Mouse (Mus musculus): Measurements from ENCODE around the gene Lrrc74b. TPM values are rescaled to one million over a fixed set of nuclear protein-coding genes. Genes with fewer than 3 reads are reported as not detected.
"Not testable (repeated sequence)": the region's sequence is repeated elsewhere in the genome, so short reads cannot be mapped to it uniquely, and the experiment has no call there.

Lrrc74b gene
- total RNA-seq (2015) (0.15 TPM in 1 of 2 replicates, not detected in the other), total RNA-seq (2017) (not detected in 2 replicates)

DNA sequence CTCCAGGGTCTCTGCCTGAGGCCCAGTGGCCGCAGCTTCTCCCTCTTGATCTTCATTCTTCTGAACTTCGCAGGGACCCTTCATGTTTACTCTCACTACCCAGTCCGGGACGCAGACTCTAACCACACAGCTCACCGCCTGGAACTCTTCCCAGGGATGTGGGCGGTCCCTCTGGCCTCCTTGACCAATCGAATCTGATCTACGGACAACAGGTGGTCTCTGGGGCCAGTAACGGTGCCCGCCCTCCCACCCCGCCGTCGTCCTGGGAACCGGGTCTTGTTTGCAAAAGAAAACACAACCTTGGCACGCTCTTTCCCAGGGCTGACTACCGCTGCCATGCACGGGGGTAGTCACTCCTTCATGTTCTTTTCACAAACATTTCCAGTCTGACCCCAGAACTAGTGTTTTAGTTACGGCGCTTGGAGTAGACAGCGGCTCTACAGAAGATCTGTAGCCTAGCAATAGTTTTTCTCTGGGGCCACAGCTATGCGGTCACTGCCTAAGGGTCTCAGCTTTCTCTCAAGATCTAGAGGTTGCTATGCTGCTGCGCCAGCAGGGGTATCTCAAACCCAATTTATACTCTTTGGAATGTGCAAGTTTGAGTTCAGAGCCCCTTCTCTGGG, at the start of gene Lrrc74b:
Gene Lrrc74b (minus strand): TSS at position 120 of the 623 bp plus-strand sequence.
- ATAC-seq (replicated peaks; ENCODE audit: poor library complexity), result peak; percentile 42

DNA sequence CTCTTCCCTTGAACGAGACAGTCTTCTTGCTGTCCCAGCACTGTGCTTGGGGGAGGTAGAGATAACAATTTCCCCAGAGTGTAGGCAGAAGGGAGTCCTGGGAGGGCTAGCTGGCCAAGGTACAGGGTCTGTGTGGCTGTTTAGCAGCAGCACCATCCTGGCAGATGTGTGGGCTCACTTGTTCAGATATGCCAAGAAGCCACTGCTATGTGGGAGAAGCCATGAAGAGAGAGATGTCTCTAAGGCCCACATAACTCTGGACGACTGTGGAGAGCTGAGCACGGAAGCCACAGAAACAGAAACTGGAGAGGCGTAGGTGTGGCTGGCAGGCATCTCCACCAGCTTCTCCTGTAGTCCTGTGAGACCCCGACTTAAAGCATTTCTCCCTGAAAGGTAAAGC, 44.6 kb upstream of the Lrrc74b start:
- no peak for ATAC-seq (replicated peaks; ENCODE audit: poor library complexity)

DNA sequence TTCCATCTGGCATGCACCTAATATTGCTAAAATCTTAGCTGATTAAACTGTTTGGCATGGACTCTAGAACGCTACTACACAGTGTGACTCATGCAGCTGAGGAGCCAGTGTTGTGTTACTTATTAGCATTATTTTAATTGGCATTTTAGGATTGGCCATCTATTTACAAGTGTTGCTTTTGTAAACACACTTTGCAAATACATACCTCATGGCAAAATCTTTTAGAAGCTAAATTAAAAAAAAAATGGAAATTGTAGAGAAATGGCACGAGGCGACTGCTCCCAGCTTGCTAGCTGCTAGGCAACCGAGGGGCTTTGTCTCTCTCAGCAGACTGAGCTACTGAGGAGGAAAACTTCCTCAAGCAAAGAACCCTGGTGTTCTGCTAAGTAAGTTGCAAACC, 43.9 kb upstream of the Lrrc74b start:
- ATAC-seq (replicated peaks; ENCODE audit: poor library complexity), result no peak

DNA sequence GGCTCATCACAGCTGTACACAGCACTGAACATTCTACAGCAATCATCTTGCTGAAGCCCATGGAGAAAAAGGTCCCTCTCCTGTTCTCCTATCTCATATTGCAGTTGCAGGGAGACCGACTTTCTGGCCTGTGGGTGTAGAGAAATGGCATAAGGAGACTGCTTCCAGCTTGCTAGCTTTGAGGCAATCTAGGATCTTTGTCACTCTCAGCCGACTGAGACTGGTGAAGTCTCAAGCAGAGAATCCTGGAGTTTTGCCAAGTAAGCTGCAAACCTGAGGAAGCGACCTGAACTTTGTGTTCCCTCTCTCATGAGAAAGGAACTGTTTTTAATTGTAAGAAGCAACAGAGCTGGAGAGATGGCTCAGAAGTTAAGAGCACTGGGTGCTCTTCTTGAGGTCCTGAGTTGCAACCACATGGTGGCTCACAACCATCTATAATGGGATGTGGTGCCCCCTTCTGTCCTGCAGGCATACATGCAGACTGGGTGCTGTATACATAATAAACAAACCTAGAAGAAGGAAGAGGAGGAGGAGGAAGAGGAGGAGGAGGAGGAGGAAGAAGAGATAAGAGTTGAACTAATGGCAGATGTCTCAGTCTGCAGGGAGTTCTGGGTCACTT, 40.0 kb upstream of the Lrrc74b start:
- ATAC-seq (replicated peaks; ENCODE audit: poor library complexity), result peak; percentile 77

DNA sequence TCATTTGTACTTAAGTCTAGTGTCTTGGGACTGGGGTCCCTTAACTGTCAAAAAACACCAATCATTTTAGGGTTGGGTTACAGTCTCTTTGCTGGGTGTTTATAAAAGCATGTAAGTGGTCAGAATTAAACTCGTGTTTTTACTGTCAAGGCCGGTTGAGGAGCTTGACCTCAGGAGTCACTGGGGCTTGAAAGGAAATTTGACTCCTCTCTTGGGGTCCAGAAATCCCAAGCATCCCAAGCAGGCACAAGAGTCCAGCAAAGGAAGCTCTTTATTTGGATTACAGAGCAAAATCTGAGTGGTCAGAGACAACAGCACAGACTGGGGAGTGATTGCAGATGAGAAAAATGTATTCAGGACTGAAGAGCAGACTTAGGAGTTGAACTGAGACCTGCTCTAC, 29.7 kb upstream of the Lrrc74b start:
- ATAC-seq (replicated peaks; ENCODE audit: poor library complexity), result no peak

DNA sequence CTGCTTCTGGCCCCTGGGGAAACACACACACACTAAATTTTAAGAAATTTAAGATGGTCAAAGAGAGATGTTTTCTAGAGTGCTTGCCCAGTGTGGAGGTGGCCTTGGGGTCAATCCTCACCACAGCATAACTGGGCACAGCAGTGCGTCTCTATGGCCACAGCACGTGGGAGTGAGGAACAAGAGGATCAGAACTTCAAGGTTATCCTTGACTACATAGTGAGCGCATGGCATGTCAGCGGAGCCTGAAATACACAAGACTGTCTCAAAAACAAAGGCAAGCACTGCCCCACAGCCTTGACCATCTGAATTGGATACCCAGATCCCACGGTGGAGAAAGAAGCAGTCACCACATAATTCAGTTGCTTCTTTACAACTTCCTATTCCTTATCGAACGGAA, 23.5 kb upstream of the Lrrc74b start:
- no peak for ATAC-seq (replicated peaks; ENCODE audit: poor library complexity)

DNA sequence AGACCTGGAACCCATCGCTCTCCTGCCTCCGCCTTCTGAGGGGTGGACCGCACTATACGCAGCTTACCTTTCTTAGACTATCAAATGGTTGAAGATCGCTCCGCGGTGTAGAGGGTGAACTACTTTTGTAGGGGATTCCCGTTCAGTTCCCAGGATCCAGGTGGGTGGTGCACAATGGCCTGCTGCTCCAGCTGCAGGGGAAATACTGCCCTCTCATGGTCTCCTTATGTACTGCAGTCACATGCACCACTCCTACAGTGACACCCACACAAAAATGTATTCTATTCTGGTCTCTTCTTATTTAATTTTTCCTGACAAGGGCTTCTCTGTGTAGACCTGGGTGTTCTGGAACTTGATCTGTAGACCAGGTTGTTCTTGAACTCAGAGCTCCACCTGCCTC, 22.0 kb upstream of the Lrrc74b start, which contains the start of gene Slc7a4:
Gene Slc7a4 (minus strand): TSS at position 151 of the 400 bp plus-strand sequence.
- ATAC-seq (replicated peaks; ENCODE audit: poor library complexity), result peak; percentile 85

DNA sequence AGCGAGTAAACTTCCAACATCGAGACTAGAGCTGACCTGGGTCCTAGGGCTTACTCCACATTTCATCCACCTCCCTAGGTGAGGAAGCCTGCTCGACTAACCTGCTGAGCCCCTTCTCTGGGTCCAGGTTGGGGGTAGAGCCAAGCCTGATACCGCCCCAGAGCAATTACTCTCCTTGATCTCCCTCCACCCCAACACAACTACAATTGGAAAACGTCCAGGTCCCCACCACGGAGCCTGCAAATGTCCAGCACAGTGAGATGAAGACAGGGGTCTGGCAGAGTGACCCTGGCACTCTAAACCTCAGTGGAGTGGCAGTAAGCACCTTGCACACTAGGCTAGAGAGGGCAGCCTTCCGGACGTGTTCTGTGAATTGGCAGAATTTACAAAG, 15.8 kb upstream of the Lrrc74b start:
- ATAC-seq (replicated peaks; ENCODE audit: poor library complexity), result no peak

DNA sequence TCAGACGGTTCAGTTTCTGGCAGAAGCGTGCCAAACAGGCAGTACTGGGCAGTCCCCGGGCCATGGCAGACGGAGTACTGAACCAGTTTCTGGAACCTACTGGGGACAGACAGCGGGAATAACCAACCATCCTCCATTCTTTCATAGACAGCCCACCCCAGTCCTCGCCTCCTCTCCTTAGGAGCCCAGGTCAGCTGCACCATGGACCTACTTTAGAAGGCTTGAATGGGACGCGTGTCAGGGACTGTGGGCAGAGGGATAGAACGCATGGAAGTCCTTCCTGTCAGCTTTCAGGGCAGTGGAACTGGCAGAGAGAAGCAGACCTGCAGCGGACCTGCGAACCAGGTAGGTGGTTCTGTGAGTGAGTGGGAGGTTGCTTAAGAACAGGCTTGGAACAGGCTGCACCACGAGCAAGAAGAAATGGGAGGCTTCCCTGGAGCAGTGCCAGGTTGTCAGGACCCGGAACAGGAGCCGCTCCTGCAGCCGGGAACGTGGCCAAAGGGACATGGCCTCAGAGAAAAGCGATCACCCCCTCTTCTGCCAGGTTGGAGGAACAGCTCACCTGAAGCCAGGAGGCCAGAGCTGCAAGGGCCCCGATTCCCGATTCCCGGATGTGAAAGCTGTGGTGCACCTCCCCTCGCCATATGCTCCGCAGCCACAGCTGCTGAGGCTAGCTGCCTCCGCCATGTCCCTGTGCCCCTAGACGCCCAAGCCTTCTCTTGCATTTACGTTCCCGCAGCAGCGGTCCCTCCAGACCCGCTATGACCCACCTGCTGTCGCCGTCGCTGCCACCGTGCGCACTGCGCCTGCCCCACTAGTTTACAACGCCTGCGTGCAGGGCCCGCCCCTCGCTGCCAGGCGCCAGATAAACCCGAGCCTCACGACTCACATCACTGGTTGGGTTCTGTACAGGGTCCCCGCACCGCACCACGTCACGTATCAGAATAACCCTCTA, 15.1 kb upstream of the Lrrc74b start:
- ATAC-seq (replicated peaks; ENCODE audit: poor library complexity), result peak; percentile 99

DNA sequence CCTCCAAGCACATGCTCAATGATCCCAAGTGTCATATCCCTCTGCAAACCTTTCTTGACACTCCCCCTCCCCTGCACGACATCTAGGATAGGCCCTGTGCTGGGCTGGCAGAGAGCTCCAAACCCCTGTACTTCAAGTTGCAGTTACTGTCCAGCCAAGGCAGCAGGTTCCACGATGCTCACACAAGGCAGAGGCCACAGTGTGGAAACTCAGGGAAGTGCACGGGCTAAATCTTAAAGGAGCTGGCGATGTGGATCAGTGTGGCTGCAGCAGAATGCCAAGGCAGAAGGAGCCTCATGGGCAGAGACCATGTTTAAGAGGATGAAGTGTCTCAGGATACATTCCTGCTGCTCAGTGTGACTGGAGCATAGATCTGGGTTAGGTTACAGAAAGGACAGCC, 5.1 kb upstream of the Lrrc74b start:
- peak; percentile 32 for ATAC-seq (replicated peaks; ENCODE audit: poor library complexity)

DNA sequence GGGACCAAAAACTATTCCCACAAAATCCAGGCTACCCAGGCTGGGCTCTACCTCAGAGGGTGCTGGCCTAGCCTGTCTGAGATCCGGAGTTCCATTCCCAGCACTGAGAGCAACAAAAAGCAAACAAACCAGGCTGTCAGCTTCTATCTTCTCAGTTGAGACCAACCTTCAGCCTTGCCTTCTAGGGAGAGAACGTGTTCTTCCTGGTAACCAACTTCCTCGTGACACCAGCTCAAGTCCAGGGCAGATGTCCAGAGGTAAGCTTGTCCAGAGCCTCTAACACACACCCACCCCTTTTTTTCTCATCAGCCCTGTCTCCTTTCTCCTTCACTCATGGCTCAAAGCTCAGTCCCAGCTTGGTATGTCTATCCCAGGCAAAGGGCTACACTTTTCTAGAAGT, 3.7 kb upstream of the Lrrc74b start:
- no peak for ATAC-seq (replicated peaks; ENCODE audit: poor library complexity)

DNA sequence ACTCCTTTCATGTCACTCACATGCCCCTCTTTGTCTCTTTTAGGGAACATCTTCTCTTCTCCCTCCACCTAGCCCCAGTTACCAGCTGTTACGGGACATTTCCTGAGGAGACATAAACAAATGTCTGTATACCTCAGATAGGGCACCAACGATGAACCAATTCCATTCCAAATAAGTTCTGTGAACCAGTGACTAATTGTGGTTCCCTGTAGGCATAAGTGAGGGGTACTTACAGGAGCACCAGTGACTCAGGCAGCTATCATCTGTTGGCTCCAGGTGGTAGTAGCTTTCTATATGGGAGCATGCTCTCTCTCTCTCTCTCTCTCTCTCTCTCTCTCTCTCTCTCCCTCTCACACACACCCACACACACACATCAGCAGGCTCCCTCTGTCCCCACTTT, 3.2 kb upstream of the Lrrc74b start:
- ATAC-seq (replicated peaks; ENCODE audit: poor library complexity), result no peak

DNA sequence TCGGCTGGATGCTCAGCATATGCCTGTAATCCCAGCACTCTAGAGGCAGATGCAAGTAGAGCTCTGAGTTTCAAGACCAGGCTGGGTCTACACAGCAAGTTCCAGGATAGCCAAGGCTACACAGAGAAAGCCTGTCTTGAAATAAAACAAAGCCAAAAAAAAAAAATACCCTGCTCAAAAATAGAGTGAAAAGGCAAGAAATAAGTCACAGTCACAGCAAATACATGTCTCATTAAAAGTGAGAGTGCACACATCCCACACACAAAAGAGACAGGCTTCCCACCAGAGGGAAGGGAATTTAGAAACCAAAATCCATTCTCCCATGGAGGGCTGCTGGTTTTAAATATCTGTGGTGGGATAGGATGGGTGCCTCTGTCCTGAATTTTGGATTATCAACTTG, 2.5 kb upstream of the Lrrc74b start:
- no peak for ATAC-seq (replicated peaks; ENCODE audit: poor library complexity)

DNA sequence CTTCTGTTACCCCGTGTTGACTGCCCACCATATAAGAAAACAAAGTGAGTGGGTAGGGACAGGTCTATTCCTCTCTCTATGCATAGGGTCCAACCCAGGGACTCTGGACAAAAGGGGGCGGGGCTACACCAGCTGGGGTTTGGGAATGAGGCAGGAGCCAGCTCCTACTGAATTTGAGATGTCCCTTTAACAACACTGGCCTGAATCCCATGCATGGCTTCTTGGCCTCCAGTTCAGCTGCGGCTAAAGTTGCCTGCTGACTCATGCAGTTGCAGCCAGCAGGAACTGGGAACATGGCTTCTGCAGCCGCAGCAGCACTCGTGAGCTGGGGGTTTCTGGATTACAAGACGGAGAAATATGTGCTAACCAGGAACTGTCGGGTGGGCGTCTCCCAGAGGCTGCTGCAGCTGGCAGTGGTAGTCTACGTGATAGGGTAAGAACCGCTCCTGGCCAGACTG, 733 bp upstream of the Lrrc74b start, which contains the start of gene P2rx6:
Gene P2rx6 (plus strand): TSS at position 135 of the 458 bp plus-strand sequence.
- ATAC-seq (replicated peaks; ENCODE audit: poor library complexity), result peak; percentile 65

DNA sequence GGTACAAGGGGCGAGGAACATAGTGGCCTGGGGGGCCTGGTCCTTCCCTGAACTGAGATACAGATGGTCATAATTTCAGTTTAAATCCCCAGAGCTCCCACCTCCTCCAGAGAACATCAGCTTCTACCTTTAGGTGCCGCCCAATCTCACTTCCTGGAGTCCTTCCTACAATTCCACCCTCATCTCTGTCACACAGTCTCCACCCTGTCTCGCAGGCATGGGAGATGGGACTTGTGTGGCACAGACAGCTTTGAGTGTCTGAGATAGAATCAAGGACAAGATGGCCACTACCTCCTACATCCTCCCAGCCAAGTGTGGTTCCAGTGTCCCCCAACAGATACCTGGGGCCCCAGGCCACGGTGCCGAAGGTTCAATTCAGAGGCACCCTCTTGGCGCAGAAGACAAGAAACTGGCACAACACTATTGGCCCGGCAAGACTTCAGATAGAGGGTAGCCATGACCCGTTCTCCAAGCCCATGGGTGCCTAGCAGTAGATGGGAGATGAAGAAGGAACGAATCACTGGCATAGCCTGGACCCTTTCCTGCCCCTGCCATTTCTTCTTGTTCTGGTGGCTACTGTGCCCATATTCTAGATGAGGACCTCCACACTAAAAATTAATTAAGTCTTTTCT, 1.5 kb downstream of the Lrrc74b start:
- no peak for ATAC-seq (replicated peaks; ENCODE audit: poor library complexity)

DNA sequence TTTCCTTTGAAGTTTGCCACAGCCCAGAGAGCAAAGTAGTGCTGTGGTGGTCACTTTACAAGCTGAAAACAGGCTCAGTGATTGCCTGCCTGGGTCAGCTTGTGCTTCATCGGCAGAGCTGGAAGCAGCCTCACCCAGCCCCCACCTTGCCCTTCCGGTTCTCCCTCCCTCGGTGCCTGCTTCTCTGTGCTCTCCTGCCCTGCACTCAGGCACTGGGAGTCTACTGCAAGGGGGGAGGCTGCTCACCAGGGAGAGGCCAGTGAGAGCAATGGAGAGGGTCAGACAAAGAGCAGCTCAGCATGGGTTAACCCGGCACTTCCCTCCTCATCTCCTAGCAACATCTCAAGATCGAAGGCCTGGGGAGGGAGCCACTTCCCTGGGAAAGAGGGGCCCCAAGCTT, 2.2 kb downstream of the Lrrc74b start:
- ATAC-seq (replicated peaks; ENCODE audit: poor library complexity), result no peak

DNA sequence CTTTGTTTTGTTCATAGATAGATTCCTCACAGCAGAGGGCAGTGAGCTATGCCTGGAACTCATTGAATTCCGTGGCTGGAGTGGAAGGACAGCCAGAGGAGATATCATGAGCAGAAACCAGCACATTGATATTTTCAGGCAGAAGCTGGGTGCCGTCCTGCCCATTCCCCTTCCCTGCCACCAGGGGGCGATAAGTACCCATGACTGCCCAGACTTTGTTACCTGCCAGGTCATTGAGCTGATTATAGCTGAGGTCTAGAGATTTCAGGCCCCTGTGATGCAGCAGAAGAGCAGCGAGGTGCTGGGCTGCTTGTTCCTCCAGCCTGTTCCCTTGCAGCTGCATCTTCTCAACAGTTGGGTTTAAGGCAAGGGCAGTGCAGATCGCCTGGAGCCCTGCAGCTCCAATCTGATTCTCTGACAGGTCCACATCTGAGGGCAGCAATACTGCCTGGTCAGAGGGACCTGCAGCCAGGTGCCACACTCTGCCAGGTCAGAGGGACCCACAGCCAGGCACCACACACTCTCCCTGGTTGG, 3.0 kb downstream of the Lrrc74b start:
- ATAC-seq (replicated peaks; ENCODE audit: poor library complexity), result peak; percentile 47

DNA sequence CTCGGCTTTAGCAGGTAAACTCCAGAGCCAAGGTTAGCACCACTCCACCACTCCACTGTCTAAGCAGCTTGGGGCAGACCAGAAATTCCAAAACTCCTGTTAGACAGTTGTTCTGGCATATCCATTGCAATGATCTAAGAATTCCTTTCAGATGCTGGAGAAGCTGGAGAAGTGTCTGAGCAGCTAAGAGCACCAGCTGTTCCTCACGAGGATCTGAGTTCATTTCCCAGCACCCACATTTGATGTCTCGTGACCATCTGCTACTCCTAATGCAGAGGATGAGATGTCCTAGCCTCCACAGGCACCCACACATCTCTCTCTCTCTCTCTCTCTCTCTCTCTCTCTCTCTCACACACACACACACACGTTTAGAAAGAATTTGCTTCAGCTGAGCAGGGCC, 4.1 kb downstream of the Lrrc74b start:
- no peak for ATAC-seq (replicated peaks; ENCODE audit: poor library complexity)

DNA sequence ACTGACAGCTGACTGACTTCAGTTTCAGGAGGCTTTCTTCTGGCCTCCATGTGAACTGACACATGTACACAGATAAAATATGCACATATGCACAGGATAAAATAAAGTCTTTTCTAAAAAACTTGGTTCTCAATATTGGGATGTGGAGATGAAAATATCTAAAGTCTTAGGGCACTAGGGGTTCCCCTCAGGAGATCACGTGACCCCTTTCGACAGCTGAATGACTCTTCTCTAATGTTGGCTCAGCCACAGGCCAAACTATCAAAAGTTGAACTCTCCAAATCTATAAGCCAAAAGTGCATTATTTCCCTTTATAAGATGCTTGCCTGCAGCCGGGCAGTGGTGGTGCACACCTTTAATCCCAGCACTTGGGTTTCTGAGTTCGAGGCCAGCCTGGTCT, 4.9 kb downstream of the Lrrc74b start:
- no peak for ATAC-seq (replicated peaks; ENCODE audit: poor library complexity)

DNA sequence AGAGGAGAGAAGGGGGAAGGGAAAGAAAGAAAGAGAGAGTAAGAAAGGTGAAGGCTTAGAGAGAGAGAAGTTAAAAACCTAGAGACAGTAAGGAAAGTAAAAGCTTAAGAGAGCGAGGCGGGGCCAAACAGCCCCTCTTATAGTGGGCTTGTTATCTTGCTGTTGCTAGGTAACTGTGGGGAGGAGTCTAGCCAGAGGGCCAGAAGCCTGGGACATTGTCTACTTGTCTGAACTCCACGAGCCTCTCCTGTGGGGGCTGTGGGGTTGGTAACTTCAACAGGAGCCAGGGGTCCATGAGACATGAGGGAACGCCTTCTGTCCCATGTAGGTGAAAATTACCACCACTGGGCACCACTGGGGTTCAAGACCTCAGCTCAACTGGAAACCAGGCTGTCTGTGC, 6.3 kb downstream of the Lrrc74b start:
- not testable (repeated sequence) for ATAC-seq (replicated peaks; ENCODE audit: poor library complexity)

All from megakaryocyte progenitor cell, adult 5-6 weeks (primary cell).